Mouse (Mus musculus) stomach, embryonic 15.5 days (tissue): ENCODE measurements at regions not wholly inside any gene's neighbourhood (a gene's known extent, or its start where the extent isn't known, plus 50 kb on each side); places are given as distances from the start of the nearest gene placed in this dataset.

Experiments used
- ATAC-seq: fragments of 200-750 bp; cut with Nextera tagmentation; 2 replicates; pipeline ENCODE4 v1.8.0; 2017; ENCODE audit warnings: low read depth, moderate number of reproducible peaks, moderate TSS enrichment; ENCODE audit not compliant: insufficient read depth, low FRiP score
- H3K27ac ChIP-seq: fragments of 300-500 bp; sonication (generic); 2 replicates; pipeline ENCODE4 v1.5.1; 2015; ENCODE audit warnings: mild to moderate bottlenecking, inconsistent platforms
- H3K27me3 ChIP-seq: fragments of 300-500 bp; sonication (generic); replicated peaks from 2 replicates; pipeline ENCODE4 v1.6.1; 2015; ENCODE audit warnings: inconsistent platforms
- H3K36me3 ChIP-seq: fragments of 300-500 bp; sonication (generic); 2 replicates; pipeline ENCODE4 v1.6.1; 2015; ENCODE audit warnings: inconsistent platforms
- H3K4me1 ChIP-seq: fragments of 300-500 bp; sonication (generic); 2 replicates; pipeline ENCODE4 v1.6.1; 2015; ENCODE audit warnings: inconsistent platforms
- H3K4me2 ChIP-seq: fragments of 300-500 bp; sonication (generic); 2 replicates; pipeline ENCODE4 v1.6.1; 2015; ENCODE audit warnings: mild to moderate bottlenecking, inconsistent platforms
- H3K4me3 ChIP-seq: fragments of 300-500 bp; sonication (generic); replicated peaks from 2 replicates; pipeline ENCODE4 v1.5.1; 2015; ENCODE audit warnings: inconsistent platforms
- H3K9ac ChIP-seq: fragments of 300-500 bp; sonication (generic); 2 replicates; pipeline ENCODE4 v1.6.1; 2015; ENCODE audit warnings: inconsistent platforms
- H3K9me3 ChIP-seq: fragments of 300-500 bp; sonication (generic); 2 replicates; pipeline ENCODE4 v1.6.1; 2016; ENCODE audit warnings: inconsistent platforms
- WGBS: fragments of 180-500 bp; shearing (Covaris S2); methylation state at CpG from one replicate; pipeline ENCODE4 v1.1.7; 2015; 5-methylcytosine and 5-hydroxymethylcytosine counted together

GRCm38 (mm10) chr5:37895441-37896336 is 71.3 kb upstream of the Msx1 start:
- Histone ChIP-seq H3K36me3 (no peaks in the 10 kb centered on the region), H3K9me3 (no peaks in the 10 kb centered on the region), H3K4me2 (no peak overlapping the region), H3K27ac (no peak overlapping the region), H3K4me1 (peaks cover 20% of the 10 kb centered on the region), H3K4me3 (no peak overlapping the region), H3K9ac (no peak overlapping the region), H3K27me3 (peaks cover 40% of the 10 kb centered on the region)
- no peak for ATAC-seq
- 20% methylated on average over 19 of the region's 19 CpGs for WGBS

- 5% methylated on average over 36 of the region's 36 CpGs for WGBS
- H3K27ac ChIP-seq, result peak overlapping the region; percentile 41
- ATAC-seq, result peak; percentile 69; the same call in 1 of the 2 replicates
- H3K36me3 ChIP-seq, result no peaks in the 10 kb centered on the region
- peaks cover 20% of the 10 kb centered on the region for H3K4me1 ChIP-seq
- peaks cover 33% of the 10 kb centered on the region for H3K27me3 ChIP-seq
- no peaks in the 10 kb centered on the region for H3K9me3 ChIP-seq
- no peak overlapping the region for H3K9ac ChIP-seq
- H3K4me2 ChIP-seq, result peak overlapping the region; percentile 50
- peak overlapping the region; percentile 26 for H3K4me3 ChIP-seq
Observed at GRCm38 (mm10) chr5:37893639-37894550, 69.5 kb upstream of the Msx1 start.

GRCm38 (mm10) chr5:37890641-37891040 is 66.3 kb upstream of the Msx1 start:
- Histone ChIP-seq H3K4me3 (no peak overlapping the region), H3K4me2 (no peak overlapping the region), H3K9me3 (no peaks in the 10 kb centered on the region), H3K36me3 (no peaks in the 10 kb centered on the region), H3K9ac (no peak overlapping the region), H3K4me1 (peaks cover 16% of the 10 kb centered on the region), H3K27me3 (peaks cover 23% of the 10 kb centered on the region), H3K27ac (no peak overlapping the region)
- ATAC-seq, result no peak
- WGBS, result 48% methylated on average over 11 of the region's 11 CpGs

GRCm38 (mm10) chr5:37879668-37880380 is 55.4 kb upstream of the Msx1 start:
- H3K27ac ChIP-seq, result no peak overlapping the region
- 63% methylated on average over 2 of the region's 2 CpGs for WGBS
- no peaks in the 10 kb centered on the region for H3K9me3 ChIP-seq
- H3K4me3 ChIP-seq, result no peak overlapping the region
- H3K36me3 ChIP-seq, result no peaks in the 10 kb centered on the region
- H3K27me3 ChIP-seq, result no peaks in the 10 kb centered on the region
- no peaks in the 10 kb centered on the region; the same call in 1 of the 2 replicates for H3K4me1 ChIP-seq
- no peak for ATAC-seq
- H3K4me2 ChIP-seq, result no peak overlapping the region
- H3K9ac ChIP-seq, result no peak overlapping the region

- Histone ChIP-seq H3K4me3 (no peak overlapping the region), H3K36me3 (no peaks in the 10 kb centered on the region), H3K4me1 (no peaks in the 10 kb centered on the region; the same call in 1 of the 2 replicates), H3K27me3 (no peaks in the 10 kb centered on the region), H3K9me3 (no peaks in the 10 kb centered on the region), H3K4me2 (no peak overlapping the region), H3K9ac (no peak overlapping the region), H3K27ac (no peak overlapping the region)
- no peak for ATAC-seq
- WGBS, result 52% methylated on average over 4 of the region's 4 CpGs
Observed at GRCm38 (mm10) chr5:37876240-37876639, 51.9 kb upstream of the Msx1 start.

GRCm38 (mm10) chr5:37875452-37875851 is 51.1 kb upstream of the Msx1 start:
- Histone ChIP-seq H3K9me3 (no peaks in the 10 kb centered on the region), H3K27ac (no peak overlapping the region), H3K9ac (no peak overlapping the region), H3K4me3 (no peak overlapping the region), H3K4me1 (no peaks in the 10 kb centered on the region; the same call in 1 of the 2 replicates), H3K27me3 (no peaks in the 10 kb centered on the region), H3K4me2 (no peak overlapping the region), H3K36me3 (no peaks in the 10 kb centered on the region)
- WGBS, result 84% methylated on average over 13 of the region's 13 CpGs
- ATAC-seq, result no peak

- ATAC-seq, result no peak; the same call in 1 of the 2 replicates
- Histone ChIP-seq H3K4me2 (no peak overlapping the region), H3K4me3 (no peak overlapping the region), H3K4me1 (no peaks in the 10 kb centered on the region; the same call in 1 of the 2 replicates), H3K27me3 (no peaks in the 10 kb centered on the region), H3K9ac (no peak overlapping the region), H3K27ac (no peak overlapping the region), H3K9me3 (no peaks in the 10 kb centered on the region), H3K36me3 (no peaks in the 10 kb centered on the region)
- WGBS, result 53% methylated on average over 6 of the region's 6 CpGs
Observed at GRCm38 (mm10) chr5:37874784-37875281, 50.5 kb upstream of the Msx1 start.
